Mouse (Mus musculus) liver, embryonic 15.5 days (tissue): ENCODE data around the gene Psg17. TPM values are rescaled to one million over a fixed set of nuclear protein-coding genes. Genes with fewer than 3 reads are reported as not detected.

Experiments used
- polyA plus RNA-seq: library from polyadenylated mRNA; unstranded; fragments of >200 nt; fragmentation: Nextera tagmentation; extraction: Ambion mirVana; gene quantifications from 2 replicates; pipeline ENCODE4 v1.2.1, GENCODE M21; 2015

Gene Psg17
- polyA plus RNA-seq, 1 experiment from 2014 or later: not detected

Other genes with a start within 250 kb of the Psg17 start
- gene Psg23, start 205.1 kb downstream of the Psg17 start, polyA plus RNA-seq: not detected in 2 replicates
- gene Psg21, start 164.9 kb downstream of the Psg17 start, polyA plus RNA-seq: not detected in 2 replicates
- gene Psg20, start 135.4 kb downstream of the Psg17 start, polyA plus RNA-seq: not detected in 2 replicates
- 0.07 and 0.16 TPM in 2 replicates for gene Psg22, start 103.5 kb downstream of the Psg17 start, polyA plus RNA-seq
- gene Psg19, start 23.1 kb downstream of the Psg17 start, polyA plus RNA-seq: not detected in 2 replicates
- 0.15 and 0.18 TPM in 2 replicates for gene Mill2, start 18.4 kb upstream of the Psg17 start, polyA plus RNA-seq
- gene Pglyrp1, start 49.7 kb upstream of the Psg17 start, polyA plus RNA-seq: 69.3 and 73.4 TPM in 2 replicates
- gene Ccdc61, start 88.8 kb upstream of the Psg17 start, polyA plus RNA-seq: 8.4 and 11.1 TPM in 2 replicates
- 0.06 TPM in 2 replicates for gene Nova2, start 104.3 kb upstream of the Psg17 start, polyA plus RNA-seq
- not detected in 2 replicates for gene Nanos2, start 165.8 kb upstream of the Psg17 start, polyA plus RNA-seq
- 0.15 and 0.55 TPM in 2 replicates for gene Mypop, start 169.6 kb upstream of the Psg17 start, polyA plus RNA-seq
- 8.2 and 9.9 TPM in 2 replicates for gene Irf2bp1, start 182.4 kb upstream of the Psg17 start, polyA plus RNA-seq
- 45.8 and 52.1 TPM in 2 replicates for gene Foxa3, start 201.9 kb upstream of the Psg17 start, polyA plus RNA-seq
- 14.6 and 15.4 TPM in 2 replicates for gene Sympk, start 202.8 kb upstream of the Psg17 start, polyA plus RNA-seq
- gene Rsph6a, start 233.1 kb upstream of the Psg17 start, polyA plus RNA-seq: not detected in 2 replicates